Mouse (Mus musculus) lung, embryonic 16.5 days (tissue): ENCODE measurements around the gene Stat2. TPM values are rescaled to one million over a fixed set of nuclear protein-coding genes. Genes with fewer than 3 reads are reported as not detected.
"Not testable (repeated sequence)": the region's sequence is repeated elsewhere in the genome, so short reads cannot be mapped to it uniquely, and the experiment has no call there.

Experiments
- ATAC-seq: fragments of 200-750 bp; cut with Nextera tagmentation; 2 replicates; pipeline ENCODE4 v1.8.0; 2017; ENCODE audit warnings: low read depth, mild to moderate bottlenecking, moderate library complexity
- H3K27ac ChIP-seq: fragments of 300-500 bp; sonication (generic); 2 replicates; pipeline ENCODE4 v1.5.1; 2014; ENCODE audit warnings: mild to moderate bottlenecking, control low read depth, low read length
- H3K27me3 ChIP-seq: fragments of 300-500 bp; sonication (generic); 2 replicates; pipeline ENCODE4 v1.6.1; 2014; ENCODE audit warnings: low read depth, low read length, mixed read lengths; ENCODE audit not compliant: control insufficient read depth, insufficient read depth
- H3K36me3 ChIP-seq: fragments of 300-500 bp; sonication (generic); 2 replicates; pipeline ENCODE4 v1.6.1; 2014; ENCODE audit warnings: low read length; ENCODE audit not compliant: control insufficient read depth, insufficient read depth
- H3K4me1 ChIP-seq: fragments of 300-500 bp; sonication (generic); replicated peaks from 2 replicates; pipeline ENCODE4 v1.6.1; 2014; ENCODE audit warnings: low read length, mixed read lengths; ENCODE audit not compliant: control insufficient read depth, insufficient read depth
- H3K4me2 ChIP-seq: fragments of 300-500 bp; sonication (generic); 2 replicates; pipeline ENCODE4 v1.6.1; 2014; ENCODE audit warnings: low read depth, low read length, control low read depth
- H3K4me3 ChIP-seq: fragments of 300-500 bp; sonication (generic); 2 replicates; pipeline ENCODE4 v1.5.1; 2014; ENCODE audit warnings: mild to moderate bottlenecking, low read length, control low read depth
- H3K9ac ChIP-seq: fragments of 300-500 bp; sonication (generic); 2 replicates; pipeline ENCODE4 v1.6.1; 2014; ENCODE audit warnings: low read length, control low read depth
- H3K9me3 ChIP-seq: fragments of 300-500 bp; sonication (generic); 2 replicates; pipeline ENCODE4 v1.6.1; 2016; ENCODE audit warnings: low read length; ENCODE audit not compliant: control insufficient read depth
- WGBS: fragments of 180-500 bp; shearing (Covaris S2); extraction: QIAGEN DNeasy Blood & Tissue Kit; methylation state at CpG from one replicate; pipeline ENCODE4 v1.1.7; 2014; 5-methylcytosine and 5-hydroxymethylcytosine counted together
- polyA plus RNA-seq: library from polyadenylated mRNA; unstranded; fragments of >200 nt; fragmentation: Nextera tagmentation; extraction: Ambion mirVana; gene quantifications from 2 replicates; pipeline ENCODE4 v1.2.1, GENCODE M21; 2015

Stat2 gene
- polyA plus RNA-seq, 1 experiment from 2014 or later, result 13.1 TPM

DNA sequence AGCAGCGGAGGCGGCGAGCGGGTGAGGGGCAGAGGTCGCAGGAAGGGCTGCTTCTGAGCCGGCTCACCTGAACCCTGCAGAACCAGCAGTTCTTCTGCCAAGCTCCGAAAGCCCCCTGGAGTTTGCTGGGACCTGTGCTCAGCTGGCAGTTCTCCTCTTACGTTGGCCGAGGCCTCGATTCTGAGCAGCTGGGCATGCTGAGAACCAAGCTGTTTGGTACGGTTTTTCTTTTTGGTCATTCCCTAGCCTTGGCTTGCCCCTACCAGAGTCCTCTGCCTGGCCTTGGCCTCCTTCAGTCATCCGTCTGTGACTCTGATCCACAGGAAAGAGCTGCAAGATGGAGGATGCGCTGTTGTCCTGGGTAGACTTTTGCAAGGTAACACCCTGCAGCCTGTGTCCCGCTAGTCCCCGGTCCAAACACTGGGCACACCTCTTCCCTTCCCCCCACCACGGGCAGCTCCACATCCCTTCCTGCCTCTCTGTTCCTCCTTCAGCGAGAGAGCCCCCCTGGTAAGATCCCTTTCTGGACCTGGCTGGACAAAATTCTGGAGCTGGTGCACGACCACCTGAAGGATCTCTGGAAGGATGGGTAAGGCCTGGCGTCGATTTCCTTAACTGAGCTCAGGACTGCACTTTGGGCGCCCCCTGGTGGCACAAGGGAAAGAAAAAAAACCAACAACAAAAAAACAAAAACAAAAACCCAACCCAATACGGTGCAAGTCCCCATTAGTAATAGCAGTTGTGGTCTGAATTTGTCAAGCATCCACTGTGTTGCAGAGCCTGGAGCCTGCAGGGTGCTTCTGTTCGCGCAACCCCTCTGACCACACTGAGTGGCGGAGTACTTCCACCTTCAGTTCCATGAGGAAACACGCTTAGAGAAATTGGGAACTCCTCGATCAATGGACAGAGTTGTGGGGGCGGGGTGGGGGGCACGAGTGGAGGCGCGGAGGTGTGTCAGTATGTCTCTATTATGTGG lies 13.5 kb downstream of the Stat2 start:
- no peaks in the 10 kb centered on the region for H3K4me1 ChIP-seq

DNA sequence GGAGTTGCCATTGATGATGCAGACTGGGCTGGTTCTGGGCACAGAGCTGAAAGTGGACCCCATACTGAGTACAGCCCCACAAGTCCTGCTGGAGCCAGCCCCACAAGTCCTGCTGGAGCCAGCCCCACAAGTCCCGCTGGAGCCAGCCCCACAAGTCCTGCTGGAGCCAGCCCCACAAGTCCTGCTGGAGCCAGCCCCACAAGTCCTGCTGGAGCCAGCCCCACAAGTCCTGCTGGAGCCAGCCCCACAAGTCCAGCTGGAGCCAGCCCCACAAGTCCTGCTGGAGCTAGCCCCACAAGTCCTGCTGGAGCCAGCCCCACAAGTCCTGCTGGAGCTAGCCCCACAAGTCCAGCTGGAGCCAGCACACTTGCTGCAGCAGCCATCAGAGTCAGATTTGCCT lies 20.2 kb downstream of the Stat2 start:
- not testable (repeated sequence) for ATAC-seq, H3K9me3 ChIP-seq, H3K4me1 ChIP-seq, H3K4me2 ChIP-seq, H3K4me3 ChIP-seq, H3K9ac ChIP-seq, H3K27ac ChIP-seq, H3K36me3 ChIP-seq, H3K27me3 ChIP-seq
- 82% methylated on average over 1 of the region's 1 CpGs for WGBS

More for the DNA sequence above, 13.5 kb downstream of the Stat2 start:
- no peak overlapping the region for H3K27ac ChIP-seq
- no peak overlapping the region for H3K9ac ChIP-seq
- H3K4me2 ChIP-seq, result no peak overlapping the region
- no peaks in the 10 kb centered on the region for H3K27me3 ChIP-seq
- ATAC-seq, result peak; percentile 41; the same call in 1 of the 2 replicates
- H3K9me3 ChIP-seq, result no peaks in the 10 kb centered on the region
- no peak overlapping the region for H3K4me3 ChIP-seq
- 63% methylated on average over 31 of the region's 31 CpGs for WGBS
- peaks cover 28% of the 10 kb centered on the region for H3K36me3 ChIP-seq

DNA sequence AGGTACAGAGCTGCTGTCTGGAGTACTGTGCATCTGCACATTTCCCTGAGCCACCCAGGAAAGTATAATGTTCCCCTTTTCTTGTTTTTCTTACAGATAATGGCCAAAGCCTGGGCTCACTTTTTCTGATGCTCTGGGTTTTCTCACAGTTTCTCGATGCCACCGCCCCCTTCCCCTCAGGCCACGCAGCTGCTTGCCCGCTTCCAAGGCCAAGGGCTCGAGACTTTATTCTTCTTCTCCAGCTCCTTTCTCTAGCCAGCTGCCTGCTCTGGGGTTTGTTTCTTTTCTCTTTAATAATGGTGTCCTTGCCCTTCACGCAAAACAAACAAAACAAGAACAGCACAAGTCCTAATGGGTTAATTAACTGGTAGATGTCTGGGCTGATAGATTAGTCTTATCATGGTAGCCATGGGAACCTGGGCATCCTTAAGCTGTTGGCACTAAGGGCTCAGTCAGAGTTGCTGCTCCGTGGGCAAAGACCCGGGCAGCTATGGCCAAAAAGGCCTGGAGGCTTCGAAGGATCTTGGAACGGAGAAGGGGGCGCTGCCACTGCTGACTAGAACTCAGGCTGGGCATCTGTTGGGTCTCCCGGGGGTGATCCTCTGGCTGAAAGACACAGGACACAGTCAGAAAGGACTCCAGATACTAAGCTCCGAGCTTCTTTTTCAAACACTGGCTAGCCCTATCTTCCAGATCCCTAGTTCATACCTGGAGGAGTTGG lies 26.2 kb downstream of the Stat2 start:
- H3K4me3 ChIP-seq, result no peak overlapping the region
- no peak overlapping the region for H3K27ac ChIP-seq
- H3K27me3 ChIP-seq, result no peaks in the 10 kb centered on the region
- peaks cover 2% of the 10 kb centered on the region for H3K36me3 ChIP-seq
- no peak overlapping the region for H3K4me2 ChIP-seq
- WGBS, result 67% methylated on average over 13 of the region's 13 CpGs
- peaks cover 9% of the 10 kb centered on the region for H3K4me1 ChIP-seq
- no peak for ATAC-seq
- H3K9ac ChIP-seq, result no peak overlapping the region
- no peaks in the 10 kb centered on the region for H3K9me3 ChIP-seq

DNA sequence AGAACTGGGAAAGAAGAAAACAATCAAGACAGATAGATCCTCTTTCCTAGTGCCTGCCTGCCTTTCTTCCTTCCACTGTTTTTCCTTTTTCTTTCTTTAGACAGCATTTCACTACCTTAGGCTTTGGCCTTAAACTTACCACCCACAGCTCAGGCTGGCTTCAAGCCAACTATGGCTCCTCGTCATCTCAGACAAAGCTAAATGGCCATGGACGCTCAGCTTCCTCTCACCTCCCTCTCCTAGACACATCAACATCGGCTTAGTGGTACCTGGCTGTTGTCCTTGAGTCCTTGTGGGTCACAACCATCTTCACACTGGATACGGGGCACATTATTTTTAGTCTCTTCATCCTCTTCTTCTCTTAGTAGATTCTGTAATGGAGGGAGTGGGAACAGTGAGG lies 26.9 kb downstream of the Stat2 start:
- H3K27ac ChIP-seq, result no peak overlapping the region

DNA sequence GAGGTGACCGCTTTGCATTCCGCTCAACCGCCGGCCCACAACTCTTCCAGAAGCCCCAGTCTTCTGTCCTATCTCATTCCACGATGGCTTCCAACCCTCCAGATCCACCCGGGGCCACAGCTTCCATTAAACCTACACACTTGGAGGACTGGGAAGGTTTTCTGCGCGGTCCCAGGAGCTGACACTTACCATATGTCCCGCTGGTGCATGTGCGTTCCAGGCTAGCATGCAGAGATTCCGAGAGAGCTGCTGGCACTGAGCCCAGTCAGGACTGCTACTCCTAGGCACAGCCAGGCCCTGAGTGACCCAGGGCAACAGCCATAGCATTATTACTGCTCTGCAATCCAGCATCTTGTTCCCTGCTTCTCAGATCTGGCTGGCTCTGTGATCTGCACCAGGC lies 27.3 kb downstream of the Stat2 start:
- Histone ChIP-seq H3K4me3 (no peak overlapping the region), H3K27me3 (no peaks in the 10 kb centered on the region), H3K9ac (0 out of 2 replicates have a peak overlapping the region, but pooled peaks have one; percentile 25), H3K9me3 (no peaks in the 10 kb centered on the region), H3K27ac (no peak overlapping the region), H3K4me2 (no peak overlapping the region), H3K4me1 (peaks cover 13% of the 10 kb centered on the region), H3K36me3 (no peaks in the 10 kb centered on the region)
- peak; percentile 86 for ATAC-seq
- WGBS, result 57% methylated on average over 11 of the region's 11 CpGs

More for the DNA sequence above, 26.9 kb downstream of the Stat2 start:
- Histone ChIP-seq H3K27me3 (no peaks in the 10 kb centered on the region), H3K36me3 (no peaks in the 10 kb centered on the region), H3K4me3 (no peak overlapping the region), H3K4me2 (no peak overlapping the region), H3K9me3 (no peaks in the 10 kb centered on the region), H3K9ac (0 out of 2 replicates have a peak overlapping the region, but pooled peaks have one; percentile 25), H3K4me1 (peaks cover 10% of the 10 kb centered on the region)
- no peak for ATAC-seq
- WGBS, result 46% methylated on average over 4 of the region's 4 CpGs

DNA sequence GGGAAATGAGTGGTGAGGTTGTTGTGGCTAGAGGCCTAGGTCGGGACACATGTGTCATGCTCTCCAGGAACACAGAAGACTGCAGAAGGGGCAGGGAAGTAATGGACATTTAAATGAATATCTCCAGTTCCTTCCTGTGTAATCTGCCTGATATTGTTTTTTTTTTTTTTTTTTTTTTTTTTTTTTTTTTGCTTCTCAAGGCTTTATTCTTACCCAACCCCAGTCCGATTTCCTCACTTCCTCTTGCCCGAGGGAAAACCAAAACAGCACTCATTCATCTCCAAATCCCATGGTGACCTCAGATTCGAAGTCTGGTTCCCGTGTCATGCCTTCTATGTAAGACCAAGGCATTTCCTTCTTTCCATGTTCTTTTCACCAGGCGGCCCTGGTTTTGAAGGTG lies 27.9 kb downstream of the Stat2 start:
- ATAC-seq, result no peak
- Histone ChIP-seq H3K9me3 (no peaks in the 10 kb centered on the region), H3K27me3 (no peaks in the 10 kb centered on the region), H3K36me3 (no peaks in the 10 kb centered on the region), H3K27ac (no peak overlapping the region), H3K4me3 (no peak overlapping the region), H3K4me1 (peaks cover 13% of the 10 kb centered on the region), H3K4me2 (no peak overlapping the region), H3K9ac (no peak overlapping the region)
- WGBS, result 61% methylated on average over 6 of the region's 6 CpGs

DNA sequence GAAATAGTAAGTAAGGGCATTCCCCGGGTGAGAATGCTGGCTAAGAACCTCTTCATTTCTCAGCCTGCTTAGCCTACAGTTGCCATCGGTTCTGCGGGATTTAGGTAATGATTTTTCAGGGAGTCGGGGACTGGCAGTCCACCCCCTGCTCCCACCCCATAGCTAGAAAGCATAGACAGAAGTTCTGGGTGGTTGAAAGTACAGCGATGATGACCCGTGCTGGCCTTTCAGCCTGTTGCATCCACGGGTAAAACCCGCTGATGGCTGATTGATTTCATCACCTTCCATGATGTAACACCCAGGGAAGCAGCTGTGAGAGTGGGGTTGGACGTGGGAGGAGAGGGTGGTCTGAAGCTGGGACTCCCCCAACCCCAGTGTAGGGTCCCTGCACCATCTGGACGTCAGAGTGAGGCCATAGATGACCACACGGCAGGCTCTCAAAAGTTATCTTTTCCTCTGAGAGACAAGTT lies 28.4 kb downstream of the Stat2 start, which contains the start of gene Il23a:
Gene Il23a (minus strand): TSS at position 51 of the 470 bp plus-strand sequence.
- no peaks in the 10 kb centered on the region for H3K36me3 ChIP-seq
- H3K9ac ChIP-seq, result 0 out of 2 replicates have a peak within 1 kb of the TSS, but pooled peaks have one; percentile 25
- 72% methylated on average over 11 of the region's 11 CpGs for WGBS
- peaks cover 13% of the 10 kb centered on the region for H3K4me1 ChIP-seq
- no peaks in the 10 kb centered on the region for H3K9me3 ChIP-seq
- no peaks in the 10 kb centered on the region for H3K27me3 ChIP-seq
- no peak within 1 kb of the TSS for H3K4me3 ChIP-seq
- ATAC-seq, result no peak
- H3K4me2 ChIP-seq, result no peak within 1 kb of the TSS
- no peak within 1 kb of the TSS for H3K27ac ChIP-seq

DNA sequence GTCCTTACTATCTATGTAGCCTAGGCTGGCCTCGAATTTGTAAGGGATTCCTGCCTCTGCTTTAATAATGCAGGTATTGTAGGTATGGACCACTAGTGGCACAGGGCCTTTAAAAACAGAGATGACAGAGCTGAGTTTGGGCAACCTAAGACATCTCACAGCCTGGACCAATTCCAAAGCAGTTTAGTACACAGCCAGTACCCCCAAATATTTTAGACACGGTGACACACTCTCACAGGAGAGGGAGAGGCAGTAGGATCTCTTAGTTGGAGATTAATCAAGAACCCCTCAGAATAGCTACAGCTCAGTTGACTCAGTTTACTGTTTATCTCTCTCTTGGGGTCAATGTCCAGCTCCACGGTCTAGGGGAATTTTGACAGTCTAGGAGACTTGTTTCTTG lies 32.0 kb downstream of the Stat2 start:
- Histone ChIP-seq H3K27me3 (no peaks in the 10 kb centered on the region), H3K4me3 (peak overlapping the region; percentile 67), H3K9me3 (no peaks in the 10 kb centered on the region), H3K4me1 (peaks cover 16% of the 10 kb centered on the region), H3K27ac (peak overlapping the region; percentile 97), H3K9ac (peak overlapping the region; percentile 88), H3K36me3 (no peaks in the 10 kb centered on the region), H3K4me2 (peak overlapping the region; percentile 67)
- ATAC-seq, result no peak
- 36% methylated on average over 3 of the region's 3 CpGs for WGBS

DNA sequence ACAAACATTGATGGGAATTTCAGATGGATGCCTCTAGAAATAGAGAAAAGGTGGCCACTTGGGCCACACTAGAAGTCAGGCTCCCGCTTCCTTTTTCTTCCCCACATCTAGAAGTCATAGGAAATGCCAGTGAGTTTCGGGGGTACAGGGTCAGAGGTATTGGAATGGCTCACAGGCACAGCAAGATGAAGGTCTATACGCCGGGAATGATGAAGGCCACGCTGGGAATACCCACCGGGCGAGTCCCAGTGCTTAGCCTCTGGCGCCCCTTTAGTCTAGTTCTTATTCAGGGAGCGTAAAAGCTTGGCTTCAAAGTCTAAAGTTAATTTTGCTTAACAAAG lies 32.4 kb downstream of the Stat2 start:
- under 1% methylated on average over 9 of the region's 9 CpGs for WGBS

More for the DNA sequence above, 32.4 kb downstream of the Stat2 start:
- peaks cover 12% of the 10 kb centered on the region for H3K4me1 ChIP-seq
- peak overlapping the region; percentile 97 for H3K27ac ChIP-seq
- peak overlapping the region; percentile 67 for H3K4me2 ChIP-seq
- H3K9ac ChIP-seq, result peak overlapping the region; percentile 88
- ATAC-seq, result peak; percentile 35
- H3K27me3 ChIP-seq, result no peaks in the 10 kb centered on the region
- H3K9me3 ChIP-seq, result no peaks in the 10 kb centered on the region
- H3K36me3 ChIP-seq, result no peaks in the 10 kb centered on the region
- peak overlapping the region; percentile 67 for H3K4me3 ChIP-seq
